Mouse (Mus musculus) CH12.LX (cell line): ENCODE measurements around the gene Cacna2d4. TPM values are rescaled to one million over a fixed set of nuclear protein-coding genes. Genes with fewer than 3 reads are reported as not detected.

Source experiments
- DNase-seq: peaks from one replicate; pipeline ENCODE4 v3.0.0-alpha.2; 2013; ENCODE audit errors: extremely low read depth
- H3K27ac ChIP-seq: 2 replicates; pipeline ENCODE4 v1.5.1; 2012; ENCODE audit warnings: low read depth, mild to moderate bottlenecking, control low read depth, moderate library complexity; ENCODE audit not compliant: insufficient read depth
- H3K27me3 ChIP-seq: replicated peaks from 2 replicates; pipeline ENCODE3; 2012; ENCODE audit warnings: inconsistent platforms
- H3K36me3 ChIP-seq, 2 experiments: replicated peaks in 1 of 2; 2 replicates each; pipeline versions ENCODE3 to v1.6.1; 2012; ENCODE audit warnings: inconsistent platforms in 1 of 2, low read length in 1 of 2, mild to moderate bottlenecking in 1 of 2, mixed read lengths in 1 of 2, moderate library complexity in 1 of 2; ENCODE audit not compliant: control insufficient read depth in 1 of 2, insufficient read depth in 1 of 2
- H3K4me1 ChIP-seq, 2 experiments: 2 replicates each; pipeline ENCODE4 v1.6.1; 2012; ENCODE audit warnings: inconsistent platforms in 1 of 2, moderate library complexity in 1 of 2; ENCODE audit not compliant: insufficient read depth in 2 of 2, control insufficient read depth in 1 of 2
- H3K4me2 ChIP-seq: 2 replicates; pipeline ENCODE4 v1.6.1; 2012; ENCODE audit warnings: low read depth, mild to moderate bottlenecking, control low read depth; ENCODE audit not compliant: poor library complexity, insufficient read depth, severe bottlenecking
- H3K4me3 ChIP-seq, 3 experiments: fragments of 150-350 bp in 1 of 3; sonication (generic) in 1 of 3; replicated peaks in 1 of 3; 2 replicates each; pipeline versions ENCODE3 to v1.5.1; 2011 to 2012; ENCODE audit warnings: low read depth in 2 of 3, low read length in 2 of 3, mild to moderate bottlenecking in 2 of 3, moderate library complexity in 2 of 3, control low read depth in 1 of 3, improper control_type of control experiment in 1 of 3, inconsistent platforms in 1 of 3, mixed read lengths in 1 of 3; ENCODE audit not compliant: poor library complexity in 1 of 3
- H3K79me2 ChIP-seq: replicated peaks from 2 replicates; pipeline ENCODE4 v1.6.1; 2012; ENCODE audit warnings: mild to moderate bottlenecking, moderate library complexity; ENCODE audit not compliant: control insufficient read depth, poor library complexity, insufficient read depth, severe bottlenecking; ENCODE audit errors: extremely low read depth
- H3K9ac ChIP-seq: 2 replicates; pipeline ENCODE4 v1.6.1; 2012; ENCODE audit warnings: low read depth, mild to moderate bottlenecking, control low read depth, moderate library complexity; ENCODE audit not compliant: insufficient read depth
- H3K9me3 ChIP-seq: replicated peaks from 2 replicates; pipeline ENCODE3; 2012; ENCODE audit warnings: low read length, inconsistent platforms, mixed read lengths
- BHLHE40 ChIP-seq: IDR thresholded peaks from 2 replicates; pipeline ENCODE4 v1.6.1; 2011; ENCODE audit warnings: mild to moderate bottlenecking, low read depth, low read length, improper control_type of control experiment
- CHD1 ChIP-seq: IDR thresholded peaks from 2 replicates; pipeline ENCODE4 v1.6.1; 2012; ENCODE audit warnings: low read depth, low read length, improper control_type of control experiment, inconsistent platforms
- ELF1 ChIP-seq: IDR thresholded peaks from 2 replicates; pipeline ENCODE4 v1.6.1; 2014; ENCODE audit warnings: low read depth, mild to moderate bottlenecking, inconsistent platforms, low read length, improper control_type of control experiment
- EP300 ChIP-seq: IDR thresholded peaks from 2 replicates; pipeline ENCODE4 v1.6.1; 2011; ENCODE audit warnings: low read length, improper control_type of control experiment
- ETS1 ChIP-seq: conservative IDR thresholded peaks from 2 replicates; pipeline ENCODE4 v1.6.1; 2012; ENCODE audit warnings: low read depth, mild to moderate bottlenecking, inconsistent platforms, low read length, improper control_type of control experiment, moderate library complexity
- MAFK ChIP-seq: IDR thresholded peaks from 2 replicates; pipeline ENCODE4 v1.6.1; 2011; ENCODE audit warnings: low read length, improper control_type of control experiment; ENCODE audit not compliant: insufficient replicate concordance
- MAX ChIP-seq: IDR thresholded peaks from 2 replicates; pipeline ENCODE4 v1.6.1; 2011; ENCODE audit warnings: low read length, improper control_type of control experiment
- MAZ ChIP-seq: IDR thresholded peaks from 2 replicates; pipeline ENCODE4 v1.6.1; 2012; ENCODE audit warnings: low read depth, mild to moderate bottlenecking, inconsistent platforms, low read length, improper control_type of control experiment, moderate library complexity
- MEF2A ChIP-seq: IDR thresholded peaks from 2 replicates; pipeline ENCODE4 v1.6.1; 2014; ENCODE audit warnings: low read depth, mild to moderate bottlenecking, inconsistent platforms, low read length, improper control_type of control experiment, borderline replicate concordance
- RAD21 ChIP-seq: IDR thresholded peaks from 2 replicates; pipeline ENCODE4 v1.6.1; 2011; ENCODE audit warnings: low read depth, mild to moderate bottlenecking, low read length, improper control_type of control experiment, moderate library complexity
- RCOR1 ChIP-seq: conservative IDR thresholded peaks from 2 replicates; pipeline ENCODE4 v1.6.1; 2012; ENCODE audit warnings: low read depth, mild to moderate bottlenecking, inconsistent platforms, low read length, improper control_type of control experiment
- SIN3A ChIP-seq: IDR thresholded peaks from 2 replicates; pipeline ENCODE4 v1.6.1; 2012; ENCODE audit warnings: low read length, improper control_type of control experiment, inconsistent platforms
- SMC3 ChIP-seq: IDR thresholded peaks from 2 replicates; pipeline ENCODE4 v1.6.1; 2011; ENCODE audit warnings: low read depth, low read length, improper control_type of control experiment
- TBP ChIP-seq: conservative IDR thresholded peaks from 2 replicates; pipeline ENCODE4 v1.6.1; 2011; ENCODE audit warnings: low read depth, low read length, improper control_type of control experiment
- TCF12 ChIP-seq: IDR thresholded peaks from 2 replicates; pipeline ENCODE4 v1.6.1; 2014; ENCODE audit warnings: low read depth, mild to moderate bottlenecking, inconsistent platforms, low read length, improper control_type of control experiment
- UBTF ChIP-seq: IDR thresholded peaks from 2 replicates; pipeline ENCODE4 v1.6.1; 2012; ENCODE audit warnings: low read depth, mild to moderate bottlenecking, inconsistent platforms, low read length, improper control_type of control experiment, moderate library complexity
- USF1 ChIP-seq: IDR thresholded peaks from 2 replicates; pipeline ENCODE4 v1.6.1; 2014; ENCODE audit warnings: low read depth, mild to moderate bottlenecking, inconsistent platforms, low read length, improper control_type of control experiment
- ZC3H11A ChIP-seq: IDR thresholded peaks from 2 replicates; pipeline ENCODE4 v1.6.1; 2012; ENCODE audit warnings: low read depth, mild to moderate bottlenecking, inconsistent platforms, low read length, improper control_type of control experiment
- ZMIZ1 ChIP-seq: IDR thresholded peaks from 2 replicates; pipeline ENCODE4 v1.6.1; 2012; ENCODE audit warnings: low read depth, mild to moderate bottlenecking, inconsistent platforms, low read length, improper control_type of control experiment
- dilution Hi-C: fragments of 300-500 bp; cut with MboI; formaldehyde crosslinking; loops from 2 replicates; pipeline ENCODE4 v1.14.3; 2020; ENCODE audit warnings: low sequenced_read_pairs; ENCODE audit not compliant: extremely low pct_unique_long_range_greater_than_20kb, extremely low pct_ligation_motif_present
- in situ Hi-C: fragments of 300-500 bp; cut with MboI; formaldehyde crosslinking; loops from 3 replicates; pipeline ENCODE4 v1.14.3; 2019; ENCODE audit warnings: low sequenced_read_pairs, low pct_ligation_motif_present, low pct_unique_long_range_greater_than_20kb, mixed read lengths
- polyA plus RNA-seq: library from polyadenylated mRNA; unstranded; fragments of >175 nt; gene quantifications from 2 replicates; pipeline ENCODE4 v1.2.1, GENCODE M21; 2012; ENCODE audit warnings: low read depth; ENCODE audit not compliant: insufficient read length
- total RNA-seq, 2 experiments: library from RNA; depleted of rRNA; stranded (reverse); fragments of 300-350 nt in 1 of 2; fragments of >200 nt in 1 of 2; gene quantifications; 2 replicates each; pipeline ENCODE4 v1.2.3; 2012 to 2014

The Cacna2d4 gene
- total and polyA plus RNA-seq, 3 experiments, result 0.08 to 0.64 (median 0.44) TPM

- no peak overlapping the region for H3K27ac ChIP-seq
- H3K9ac ChIP-seq, result no peak overlapping the region
- H3K4me1 ChIP-seq, result no peaks in the 10 kb centered on the region
- no peak overlapping the region for H3K4me3 ChIP-seq
- dilution Hi-C loops (no loop called here), in situ Hi-C loops (no loop called here)
- no peak overlapping the region for H3K4me2 ChIP-seq
- no peaks in the 10 kb centered on the region for H3K79me2 ChIP-seq
- TF ChIP-seq MAZ (no peak), UBTF (no peak), ZC3H11A (no peak), RCOR1 (no peak), TCF12 (no peak), USF1 (no peak), EP300 (no peak), MAX (no peak), BHLHE40 (no peak), SIN3A (no peak), TBP (no peak), ZMIZ1 (no peak), CHD1 (no peak), MEF2A (no peak), ELF1 (no peak)
- no peak for DNase-seq
- no peaks in the 10 kb centered on the region for H3K9me3 ChIP-seq
- H3K36me3 ChIP-seq, result peaks cover 8 to 21% of the 10 kb centered on the region in 2 experiments
- no peaks in the 10 kb centered on the region for H3K27me3 ChIP-seq
Measured at GRCm38 (mm10) chr6:119187631-119188030, 48.7 kb upstream of the Cacna2d4 start.

- Histone ChIP-seq H3K27me3 (no peaks in the 10 kb centered on the region), H3K9ac (no peak overlapping the region), H3K79me2 (no peaks in the 10 kb centered on the region), H3K4me3 (no peak overlapping the region), H3K4me1 (no peaks in the 10 kb centered on the region)
- DNase-seq, result no peak
- TF ChIP-seq ETS1 (no peak), UBTF (no peak), MAFK (no peak), RAD21 (no peak), SMC3 (no peak), MAZ (no peak)
- TF ChIP-seq, all 38 proteins: peak for 0
- Histone ChIP-seq H3K27ac (no peak overlapping the region), H3K36me3 (peaks cover 6 to 20% of the 10 kb centered on the region in 2 experiments), H3K9me3 (no peaks in the 10 kb centered on the region), H3K4me2 (no peak overlapping the region)
- in situ Hi-C loops, result no loop called here
- dilution Hi-C loops, result no loop called here
Measured at GRCm38 (mm10) chr6:119191478-119191877, 44.8 kb upstream of the Cacna2d4 start.
